Mouse (Mus musculus) liver, postnatal 0 days (tissue): ENCODE data around the gene Plcb4. TPM values are rescaled to one million over a fixed set of nuclear protein-coding genes. Genes with fewer than 3 reads are reported as not detected.

Experiments used
- ATAC-seq: fragments of 200-750 bp; cut with Nextera tagmentation; 2 replicates; pipeline ENCODE4 v1.8.0; 2017; ENCODE audit warnings: mild to moderate bottlenecking, moderate library complexity
- DNase-seq: peaks from one replicate; pipeline ENCODE4 v3.0.0-alpha.2; 2016
- H3K27ac ChIP-seq: fragments of 300-500 bp; sonication (generic); 2 replicates; pipeline ENCODE4 v1.5.1; 2014; ENCODE audit warnings: antibody characterized with exemption, moderate library complexity, mild to moderate bottlenecking, low read depth
- H3K27me3 ChIP-seq: fragments of 300-500 bp; sonication (generic); 2 replicates; pipeline ENCODE4 v1.6.1; 2014; ENCODE audit warnings: low read length, control low read depth, mixed read lengths; ENCODE audit not compliant: insufficient read depth
- H3K36me3 ChIP-seq: fragments of 300-500 bp; sonication (generic); replicated peaks from 2 replicates; pipeline ENCODE4 v1.6.1; 2014; ENCODE audit warnings: mild to moderate bottlenecking, control low read depth, low read length, moderate library complexity, mixed read lengths; ENCODE audit not compliant: insufficient read depth
- H3K4me1 ChIP-seq: fragments of 300-500 bp; sonication (generic); 2 replicates; pipeline ENCODE4 v1.6.1; 2014; ENCODE audit warnings: antibody characterized with exemption, mild to moderate bottlenecking, control low read depth; ENCODE audit not compliant: insufficient read depth
- H3K4me2 ChIP-seq: fragments of 300-500 bp; sonication (generic); 2 replicates; pipeline ENCODE4 v1.6.1; 2014; ENCODE audit warnings: low read depth, mild to moderate bottlenecking, low read length, moderate library complexity, mixed read lengths
- H3K4me3 ChIP-seq: fragments of 300-500 bp; sonication (generic); 2 replicates; pipeline ENCODE4 v1.5.1; 2014; ENCODE audit warnings: low read depth, low read length
- H3K9ac ChIP-seq: fragments of 300-500 bp; sonication (generic); replicated peaks from 2 replicates; pipeline ENCODE4 v1.6.1; 2014; ENCODE audit warnings: mild to moderate bottlenecking, moderate library complexity
- H3K9me3 ChIP-seq: fragments of 300-500 bp; sonication (generic); 2 replicates; pipeline ENCODE4 v1.6.1; 2016; ENCODE audit warnings: mild to moderate bottlenecking, control low read depth, low read length, mixed read lengths
- CTCF ChIP-seq: sonication (generic); IDR thresholded peaks from 2 replicates; pipeline ENCODE4 v1.5.1; 2016; ENCODE audit warnings: antibody characterized with exemption, low read depth
- EP300 ChIP-seq: IDR thresholded peaks from 2 replicates; pipeline ENCODE4 v1.6.1; 2016; ENCODE audit warnings: antibody characterized with exemption, low read depth, mild to moderate bottlenecking
- WGBS: fragments of 180-500 bp; shearing (Covaris S2); extraction: QIAGEN DNeasy Blood & Tissue Kit; methylation state at CpG from one replicate; pipeline ENCODE4 v1.1.7; 2014; ENCODE audit not compliant: insufficient replicate concordance; 5-methylcytosine and 5-hydroxymethylcytosine counted together
- polyA plus RNA-seq: library from polyadenylated mRNA; unstranded; fragments of >200 nt; fragmentation: Nextera tagmentation; extraction: Ambion mirVana; gene quantifications from 2 replicates; pipeline ENCODE4 v1.2.1, GENCODE M21; 2015

Plcb4 gene
- polyA plus RNA-seq, 1 experiment from 2014 or later: 2.8 TPM

DNA sequence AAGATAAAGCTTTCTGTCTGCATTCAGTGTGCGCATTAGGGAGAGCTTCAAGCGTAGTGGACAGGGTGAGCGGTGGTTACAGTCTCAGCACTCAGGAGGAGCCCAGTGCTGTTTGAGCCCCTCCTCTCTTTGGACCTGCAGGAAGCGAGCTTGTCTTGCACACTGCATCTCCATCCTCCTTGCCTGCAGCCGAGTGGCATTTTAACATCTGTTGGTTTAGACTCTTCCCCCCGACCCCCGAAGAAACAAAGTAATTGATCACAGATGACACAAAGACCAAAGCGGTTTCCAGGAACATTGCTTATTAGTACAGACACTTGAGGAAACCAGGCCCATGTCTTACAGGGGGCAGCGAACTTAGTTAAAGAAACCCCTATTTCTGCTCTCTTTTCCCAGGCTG, 207.6 kb downstream of the Plcb4 start:
- Histone ChIP-seq H3K27me3 (no peaks in the 10 kb centered on the region), H3K9me3 (no peaks in the 10 kb centered on the region), H3K27ac (no peak overlapping the region), H3K9ac (no peak overlapping the region), H3K4me1 (no peaks in the 10 kb centered on the region), H3K36me3 (no peaks in the 10 kb centered on the region), H3K4me2 (no peak overlapping the region), H3K4me3 (no peak overlapping the region)
- TF ChIP-seq CTCF (no peak), EP300 (no peak)
- no peak for DNase-seq
- WGBS: 67% methylated on average over 9 of the region's 9 CpGs
- ATAC-seq: no peak

- H3K4me3 ChIP-seq: no peak overlapping the region
- H3K4me2 ChIP-seq: no peak overlapping the region
- DNase-seq (no peak), ATAC-seq (no peak)
- H3K4me1 ChIP-seq: no peaks in the 10 kb centered on the region
- 76% methylated on average over 4 of the region's 4 CpGs for WGBS
- no peaks in the 10 kb centered on the region for H3K27me3 ChIP-seq
- no peaks in the 10 kb centered on the region for H3K36me3 ChIP-seq
- no peaks in the 10 kb centered on the region for H3K9me3 ChIP-seq
- TF ChIP-seq EP300: no peak
- no peak for TF ChIP-seq CTCF
- no peak overlapping the region for H3K9ac ChIP-seq
- no peak overlapping the region for H3K27ac ChIP-seq
Measured at GRCm38 (mm10) chr2:135866838-135867237, 208.0 kb downstream of the Plcb4 start.

GRCm38 (mm10) chr2:135869637-135870036, 210.8 kb downstream of the Plcb4 start:
- TF ChIP-seq EP300: no peak
- no peak for TF ChIP-seq CTCF
- DNase-seq (no peak), ATAC-seq (no peak)
- H3K9ac ChIP-seq: no peak overlapping the region
- no peaks in the 10 kb centered on the region for H3K9me3 ChIP-seq
- H3K4me2 ChIP-seq: no peak overlapping the region
- H3K4me1 ChIP-seq: no peaks in the 10 kb centered on the region
- no peak overlapping the region for H3K4me3 ChIP-seq
- no peaks in the 10 kb centered on the region for H3K27me3 ChIP-seq
- WGBS: 76% methylated on average over 7 of the region's 7 CpGs
- H3K27ac ChIP-seq: no peak overlapping the region
- H3K36me3 ChIP-seq: no peaks in the 10 kb centered on the region

- no peak for TF ChIP-seq EP300
- no peak for TF ChIP-seq CTCF
- no peak overlapping the region for H3K4me2 ChIP-seq
- H3K27me3 ChIP-seq: no peaks in the 10 kb centered on the region
- ATAC-seq (no peak), DNase-seq (no peak)
- H3K4me3 ChIP-seq: no peak overlapping the region
- no peak overlapping the region for H3K27ac ChIP-seq
- H3K9ac ChIP-seq: no peak overlapping the region
- 84% methylated on average over 9 of the region's 9 CpGs for WGBS
- H3K36me3 ChIP-seq: no peaks in the 10 kb centered on the region
- no peaks in the 10 kb centered on the region for H3K9me3 ChIP-seq
- no peaks in the 10 kb centered on the region for H3K4me1 ChIP-seq
Measured at GRCm38 (mm10) chr2:135873146-135873545, 214.3 kb downstream of the Plcb4 start.

DNA sequence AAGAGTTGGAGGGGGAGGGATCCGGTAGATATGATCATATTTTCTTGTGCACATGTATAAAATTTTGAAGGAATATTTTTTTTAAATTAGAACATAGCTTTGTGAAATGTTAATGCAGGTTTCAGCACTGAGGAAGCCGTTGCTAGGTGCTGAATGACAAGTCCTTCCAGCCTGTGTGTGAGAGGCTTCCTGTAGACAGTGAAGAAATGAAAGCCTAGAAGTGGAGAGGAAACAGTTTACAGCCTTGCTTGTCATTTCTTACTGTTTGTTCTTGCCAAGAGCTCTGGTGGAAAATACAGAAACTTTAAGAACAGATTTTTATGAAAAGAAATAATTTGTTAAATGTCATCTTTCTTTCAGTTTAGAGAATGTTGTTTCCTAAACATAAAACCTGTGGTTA, 214.9 kb downstream of the Plcb4 start:
- TF ChIP-seq EP300: no peak
- no peak for TF ChIP-seq CTCF
- 47% methylated on average over 2 of the region's 2 CpGs for WGBS
- no peak overlapping the region for H3K4me2 ChIP-seq
- DNase-seq (no peak), ATAC-seq (no peak)
- H3K27ac ChIP-seq: no peak overlapping the region
- H3K27me3 ChIP-seq: no peaks in the 10 kb centered on the region
- H3K4me1 ChIP-seq: no peaks in the 10 kb centered on the region
- H3K4me3 ChIP-seq: no peak overlapping the region
- no peaks in the 10 kb centered on the region for H3K36me3 ChIP-seq
- H3K9me3 ChIP-seq: no peaks in the 10 kb centered on the region
- H3K9ac ChIP-seq: no peak overlapping the region

DNA sequence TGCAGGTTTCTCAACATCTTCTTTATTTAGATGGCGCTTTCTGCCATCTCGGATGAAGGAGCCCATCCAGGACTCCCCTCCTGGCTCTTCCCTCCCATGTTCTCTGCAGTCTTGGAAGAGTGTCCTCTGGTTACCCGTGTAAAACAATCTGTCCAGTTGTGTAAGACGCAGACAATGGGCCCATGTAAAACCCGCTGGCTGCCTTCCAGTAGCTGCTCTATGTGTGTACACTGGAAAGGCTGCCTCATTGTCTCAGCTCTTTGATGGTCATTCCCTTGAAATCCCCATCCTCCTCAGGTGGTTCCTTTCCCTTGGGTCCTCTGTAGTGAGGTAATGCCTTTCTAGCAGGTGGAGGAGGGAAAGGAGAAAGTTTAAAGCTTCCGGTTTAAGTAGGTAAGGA, 216.7 kb downstream of the Plcb4 start:
- 88% methylated on average over 6 of the region's 6 CpGs for WGBS
- no peak for TF ChIP-seq EP300
- TF ChIP-seq CTCF: no peak
- ATAC-seq (no peak), DNase-seq (no peak)
- Histone ChIP-seq H3K27me3 (no peaks in the 10 kb centered on the region), H3K9ac (no peak overlapping the region), H3K4me3 (no peak overlapping the region), H3K27ac (no peak overlapping the region), H3K36me3 (no peaks in the 10 kb centered on the region), H3K4me2 (no peak overlapping the region), H3K4me1 (peaks cover 5% of the 10 kb centered on the region; the same call in 1 of the 2 replicates), H3K9me3 (no peaks in the 10 kb centered on the region)

DNA sequence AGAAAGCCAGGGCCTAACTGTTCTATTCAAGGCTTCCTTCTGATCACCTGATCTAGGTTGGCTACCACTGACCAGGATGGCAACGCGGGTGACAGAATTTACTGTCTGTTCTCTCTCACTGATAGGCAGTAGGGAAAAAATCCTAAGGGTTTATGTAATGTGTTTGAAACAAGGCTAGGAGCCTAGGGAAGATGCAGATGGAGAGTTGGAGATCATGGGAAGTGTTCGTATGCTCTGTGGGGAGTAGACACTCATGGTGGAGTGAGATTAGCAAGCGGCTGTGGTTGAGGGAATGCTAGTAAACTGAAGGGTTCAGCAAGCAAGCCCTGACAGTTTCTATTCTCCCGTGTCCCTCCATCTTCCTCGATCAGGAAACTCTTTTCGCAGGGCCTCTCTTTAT, 220.5 kb downstream of the Plcb4 start:
- Histone ChIP-seq H3K4me2 (no peak overlapping the region), H3K27me3 (no peaks in the 10 kb centered on the region), H3K9ac (no peak overlapping the region), H3K27ac (no peak overlapping the region), H3K9me3 (no peaks in the 10 kb centered on the region), H3K36me3 (no peaks in the 10 kb centered on the region), H3K4me3 (no peak overlapping the region), H3K4me1 (peaks cover 5% of the 10 kb centered on the region; the same call in 1 of the 2 replicates)
- TF ChIP-seq EP300: no peak
- no peak for TF ChIP-seq CTCF
- 71% methylated on average over 7 of the region's 7 CpGs for WGBS
- no peak for DNase-seq
- no peak for ATAC-seq
